Mouse (Mus musculus): ENCODE results near the gene Stom.

Stom gene

DNA sequence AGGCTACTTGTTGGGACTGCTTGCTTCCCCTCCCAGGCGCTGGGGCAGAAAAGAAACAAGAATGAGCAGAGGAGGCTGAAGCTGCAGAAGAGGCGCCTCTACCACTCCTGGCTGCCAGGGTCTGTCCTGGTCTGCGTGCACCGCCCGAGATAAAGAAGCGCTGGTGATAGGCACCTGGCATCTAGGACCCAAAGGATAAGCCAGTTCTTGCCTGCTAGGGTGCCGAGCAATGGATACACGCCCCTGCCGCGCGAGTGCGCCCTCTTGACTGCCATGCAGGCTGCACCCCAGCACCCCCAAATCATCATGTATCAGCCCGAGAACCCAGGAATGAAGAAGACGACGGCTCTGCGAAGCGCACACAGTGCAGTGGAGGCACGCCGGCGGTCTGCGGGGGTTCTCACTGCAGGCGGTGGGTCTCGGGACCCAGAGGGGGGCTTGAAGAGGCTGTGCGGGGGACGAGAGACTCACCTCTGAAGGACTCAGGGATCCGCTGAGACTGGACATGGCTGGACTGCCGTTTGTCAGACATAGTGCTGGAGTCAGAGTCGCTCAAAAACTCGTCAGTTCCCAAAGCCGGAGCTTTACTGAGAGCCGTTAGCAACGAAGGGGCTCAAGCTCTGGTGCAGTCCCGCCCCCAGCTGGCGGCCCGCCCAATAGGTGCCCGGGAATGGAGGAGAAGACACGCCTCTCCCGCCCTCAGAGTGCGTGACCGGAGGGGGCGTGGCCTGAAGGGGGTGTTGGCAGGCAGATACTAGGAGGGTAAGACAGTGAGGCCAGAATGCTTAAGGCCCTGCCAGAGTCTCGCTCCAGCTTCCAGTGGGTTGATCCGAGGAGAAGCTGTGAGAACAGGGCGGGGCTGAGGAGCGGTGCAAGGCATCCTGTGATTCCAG, at the start of gene Stom:
Gene Stom (minus strand): TSS at position 589 of the 893 bp plus-strand sequence.
- peak; percentile 100 for DNase-seq (ENCODE audit: inconsistent age in 2 of 2, low spot score in 1 of 2)

DNA sequence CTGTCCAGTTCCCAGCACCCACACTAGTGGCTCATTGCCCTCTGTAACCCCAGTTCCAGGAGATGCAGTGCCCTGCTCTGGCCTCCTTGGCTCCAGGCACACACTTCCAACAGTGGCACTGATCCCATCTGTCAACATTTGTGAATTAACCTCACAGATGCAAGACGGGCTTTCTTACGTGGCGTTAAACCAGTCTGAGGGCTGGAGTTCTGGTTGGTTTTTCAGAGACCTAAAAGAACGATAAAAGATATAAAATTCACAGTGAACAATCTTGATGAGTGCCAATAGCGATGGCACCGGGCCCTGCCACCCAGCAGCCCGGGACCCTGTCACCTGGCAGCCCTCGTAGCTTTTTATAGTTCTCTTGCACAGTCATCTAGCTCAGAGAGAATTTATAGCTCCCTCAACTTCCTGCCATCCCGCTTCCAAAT, 48.7 kb upstream of the Stom start:
- DNase-seq (ENCODE audit: inconsistent age in 2 of 2, low spot score in 1 of 2): peak in 1 of 2 experiments; percentile 37

DNA sequence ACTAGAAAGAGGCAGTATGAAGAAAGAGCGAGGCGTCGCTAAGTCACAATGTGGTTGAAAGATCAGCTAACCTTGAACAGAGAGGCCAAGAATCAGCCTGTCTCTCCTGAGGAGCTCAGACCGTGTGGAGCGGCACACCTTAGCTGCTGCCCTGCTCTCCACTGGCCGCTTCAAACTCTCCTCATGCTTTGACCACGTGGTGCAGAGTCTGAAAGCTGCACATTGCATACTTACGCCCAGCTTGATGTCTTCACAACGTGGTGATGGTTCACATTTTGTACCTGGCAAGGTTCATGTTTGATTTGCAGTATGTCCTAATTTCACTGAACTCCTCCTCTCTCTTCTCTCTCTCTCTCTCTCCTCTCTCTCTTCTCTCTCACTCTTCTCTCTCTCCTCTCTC, 42.5 kb upstream of the Stom start:
- DNase-seq (ENCODE audit: inconsistent age in 2 of 2, low spot score in 1 of 2): no peak

DNA sequence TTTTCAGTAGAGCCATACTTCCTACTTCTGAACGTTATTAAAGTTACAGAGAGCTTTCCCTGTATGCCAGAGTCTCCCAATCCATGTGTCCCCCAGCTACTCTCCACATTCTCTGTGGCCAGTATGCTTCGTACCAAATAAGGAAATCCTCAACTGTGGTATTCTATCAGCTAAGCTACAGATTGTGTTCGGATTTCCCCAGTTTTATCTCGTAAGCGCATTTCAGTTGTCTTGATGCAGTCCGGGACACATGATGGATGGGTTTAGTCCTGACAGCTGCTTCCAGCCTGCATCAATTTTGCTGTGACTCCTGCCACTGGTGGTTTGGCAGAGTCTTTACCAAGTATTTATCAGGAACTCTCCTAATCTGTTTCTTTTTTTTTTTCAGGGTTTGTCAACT, 40.8 kb upstream of the Stom start:
- no peak for DNase-seq (ENCODE audit: inconsistent age in 2 of 2, low spot score in 1 of 2)

DNA sequence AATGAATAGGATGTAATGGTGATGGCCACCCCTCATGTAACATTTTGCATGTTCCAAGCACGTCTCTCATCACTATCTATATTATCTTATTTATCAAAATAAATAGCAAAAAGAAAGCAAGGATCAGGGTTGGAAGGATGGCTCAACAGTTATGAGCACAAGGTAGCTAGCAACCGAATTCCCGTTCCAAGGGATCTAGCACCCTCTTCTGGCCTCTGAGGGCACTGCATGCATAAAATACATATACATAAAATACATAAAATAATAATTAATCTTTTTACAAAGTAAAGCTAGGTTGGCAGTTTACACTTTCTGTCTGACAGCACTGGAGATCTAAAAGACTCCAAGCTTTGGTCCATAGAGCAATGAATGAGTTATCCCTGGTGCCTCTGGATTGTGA, 36.2 kb upstream of the Stom start:
- peak in 1 of 2 experiments; percentile 45 for DNase-seq (ENCODE audit: inconsistent age in 2 of 2, low spot score in 1 of 2)

DNA sequence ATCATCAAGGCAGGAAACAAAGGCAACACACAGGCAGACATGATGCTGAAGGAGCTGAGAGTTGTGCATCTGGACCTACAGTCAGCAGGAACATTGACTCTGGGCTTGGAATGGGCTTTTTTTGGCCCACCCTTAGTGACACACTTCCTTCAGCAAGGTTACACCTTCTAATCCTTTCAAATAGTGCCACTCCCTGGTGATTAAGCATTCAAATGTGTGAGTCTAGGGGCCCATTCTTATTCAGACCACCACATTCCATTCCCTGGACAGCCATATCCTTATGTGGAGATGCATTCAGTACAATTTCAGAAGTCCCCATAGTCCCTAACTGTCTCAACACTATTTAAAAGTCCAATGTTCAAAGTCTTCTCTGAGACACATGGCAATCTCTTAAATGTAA, 33.9 kb upstream of the Stom start:
- no peak for DNase-seq (ENCODE audit: inconsistent age in 2 of 2, low spot score in 1 of 2)

DNA sequence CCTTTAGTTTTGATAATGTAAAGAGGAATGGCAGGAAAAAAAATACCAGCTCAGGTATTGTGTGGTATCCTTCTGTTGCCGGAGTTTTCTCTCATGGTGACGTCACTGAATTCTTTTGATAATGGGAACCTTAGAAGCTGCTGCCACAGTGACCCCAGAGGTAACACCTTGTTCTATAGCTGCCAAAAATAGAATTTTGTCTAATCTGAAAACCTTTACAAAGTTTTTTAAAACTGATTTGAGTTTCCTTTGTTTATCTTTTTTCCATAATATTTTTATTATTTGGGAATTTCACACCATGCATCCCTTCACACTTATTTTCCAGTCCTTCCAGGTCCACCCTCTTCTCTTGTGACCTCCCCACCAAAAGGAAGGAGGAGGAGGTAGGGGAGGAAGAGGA, 30.9 kb upstream of the Stom start, which contains the start of gene 4930568D16Rik:
Gene 4930568D16Rik (minus strand): TSS at position 101 of the 400 bp plus-strand sequence.
- DNase-seq (ENCODE audit: inconsistent age in 2 of 2, low spot score in 1 of 2): no peak

DNA sequence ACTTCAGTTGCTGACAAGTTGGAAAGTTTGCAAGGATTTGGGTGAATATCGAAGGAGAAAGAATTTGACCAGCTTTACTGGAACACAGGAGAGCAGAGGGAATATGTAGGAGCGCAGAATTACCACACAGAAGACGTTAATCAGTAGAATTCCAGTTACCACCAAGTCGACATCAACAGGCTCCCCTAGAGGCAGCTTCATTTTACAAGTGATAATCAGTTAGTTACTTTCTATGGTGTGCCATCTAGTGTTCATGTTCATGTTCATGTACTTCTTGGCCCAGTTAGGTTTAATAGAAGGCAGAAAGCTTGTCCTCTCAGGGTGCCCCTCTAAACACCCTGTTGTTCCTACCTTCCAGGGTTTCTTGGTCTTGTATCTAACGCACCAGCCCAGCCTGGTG, 12.4 kb upstream of the Stom start:
- DNase-seq (ENCODE audit: inconsistent age in 2 of 2, low spot score in 1 of 2): peak in 1 of 2 experiments; percentile 55

DNA sequence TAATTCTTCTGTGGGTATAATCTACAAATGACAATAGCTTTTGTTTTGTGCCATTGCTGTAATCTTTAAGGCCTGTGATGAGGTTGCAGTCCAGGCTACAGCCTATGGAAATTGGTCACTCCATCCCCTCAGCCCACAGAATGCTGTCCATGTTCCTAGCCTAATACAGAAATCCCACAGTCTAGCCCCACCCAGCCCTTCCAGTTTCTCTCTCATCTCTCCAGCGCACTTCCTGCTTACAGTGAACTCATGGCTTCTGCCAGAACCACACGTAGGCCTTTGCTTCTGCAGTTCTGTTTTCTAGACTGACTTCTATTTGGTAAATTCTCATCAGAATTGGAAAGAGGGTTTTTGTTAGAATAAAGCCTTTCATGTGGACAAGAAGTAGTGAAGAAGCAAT, 9.2 kb upstream of the Stom start:
- no peak for DNase-seq (ENCODE audit: inconsistent age in 2 of 2, low spot score in 1 of 2)

DNA sequence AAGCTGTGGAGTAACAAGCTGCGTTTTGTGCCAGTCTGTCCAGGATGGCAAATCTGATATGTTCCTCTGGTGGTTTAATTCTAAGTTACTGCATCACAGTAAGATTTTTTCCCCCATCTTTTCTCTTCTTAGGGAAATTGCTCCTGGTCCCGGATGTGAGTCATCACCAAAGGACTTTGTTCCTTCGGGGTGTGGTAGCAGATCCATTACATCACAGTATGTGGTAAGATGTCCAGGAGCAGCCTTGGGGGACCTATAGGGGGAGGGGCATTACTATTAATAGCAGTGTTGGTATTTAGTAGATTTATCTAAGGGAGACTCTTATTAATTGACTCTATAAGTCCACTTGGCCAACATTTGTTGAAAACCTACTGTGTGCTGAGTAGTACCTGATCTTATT, 5.8 kb upstream of the Stom start:
- peak in 1 of 2 experiments; percentile 40 for DNase-seq (ENCODE audit: inconsistent age in 2 of 2, low spot score in 1 of 2)

DNA sequence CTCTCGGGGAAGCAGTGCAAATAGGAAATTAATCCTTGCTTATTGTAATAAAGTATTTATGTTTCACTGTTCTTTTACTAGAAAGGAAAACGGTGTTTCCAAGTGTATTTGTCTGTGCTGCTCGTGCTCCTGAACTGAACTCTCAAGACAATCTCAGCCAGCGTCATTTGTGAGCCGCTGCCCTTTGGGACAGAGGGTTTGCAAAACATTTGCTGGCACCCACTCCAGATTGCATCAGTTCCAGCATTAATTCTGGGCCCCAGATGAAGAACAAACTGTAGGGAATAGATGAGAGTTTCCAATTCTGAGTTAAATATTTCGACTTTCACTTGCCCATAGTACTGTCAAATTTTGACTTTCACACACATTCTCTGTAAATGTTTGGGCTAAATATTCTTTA, 1.9 kb upstream of the Stom start:
- DNase-seq (ENCODE audit: inconsistent age in 2 of 2, low spot score in 1 of 2): peak in 1 of 2 experiments; percentile 78

DNA sequence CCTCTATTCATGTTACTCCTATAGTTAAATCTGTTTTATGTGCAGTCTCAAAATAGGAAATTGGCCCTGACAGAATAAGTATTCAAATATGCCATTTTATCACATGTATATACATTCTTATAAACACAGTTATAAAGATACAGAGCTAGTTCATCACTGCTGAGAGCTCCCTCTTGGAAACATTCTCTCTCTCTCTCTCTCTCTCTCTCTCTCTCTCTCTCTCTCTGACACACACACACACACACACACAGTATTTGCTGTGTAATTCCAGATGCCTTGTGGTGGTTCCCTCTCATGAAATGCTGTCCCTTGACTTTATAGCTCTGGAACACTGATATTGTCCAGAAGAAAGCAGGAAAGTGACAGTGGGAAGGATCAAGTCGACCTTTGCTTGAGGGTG, 1.3 kb upstream of the Stom start:
- DNase-seq (ENCODE audit: inconsistent age in 2 of 2, low spot score in 1 of 2): no peak

DNA sequence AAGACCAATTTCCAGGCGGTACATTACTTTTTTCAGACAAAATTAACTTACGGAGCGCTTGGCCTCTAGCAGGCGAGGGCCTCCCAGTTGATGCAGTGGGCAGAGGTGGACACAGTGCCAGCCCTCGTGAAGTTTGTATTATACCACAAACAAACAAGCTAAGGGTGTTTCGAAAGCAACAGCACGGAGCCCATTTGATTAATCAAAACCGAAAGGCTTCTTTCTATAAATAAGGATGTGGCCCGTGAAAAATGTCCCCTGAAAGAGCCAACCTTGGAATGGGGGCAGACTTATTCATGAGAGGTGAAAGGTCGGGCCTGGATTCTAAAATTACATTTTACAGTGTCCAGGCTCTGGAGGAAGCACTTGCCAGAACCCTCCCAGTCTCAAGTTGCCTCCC, 643 bp upstream of the Stom start:
- DNase-seq (ENCODE audit: inconsistent age in 2 of 2, low spot score in 1 of 2): no peak

DNA sequence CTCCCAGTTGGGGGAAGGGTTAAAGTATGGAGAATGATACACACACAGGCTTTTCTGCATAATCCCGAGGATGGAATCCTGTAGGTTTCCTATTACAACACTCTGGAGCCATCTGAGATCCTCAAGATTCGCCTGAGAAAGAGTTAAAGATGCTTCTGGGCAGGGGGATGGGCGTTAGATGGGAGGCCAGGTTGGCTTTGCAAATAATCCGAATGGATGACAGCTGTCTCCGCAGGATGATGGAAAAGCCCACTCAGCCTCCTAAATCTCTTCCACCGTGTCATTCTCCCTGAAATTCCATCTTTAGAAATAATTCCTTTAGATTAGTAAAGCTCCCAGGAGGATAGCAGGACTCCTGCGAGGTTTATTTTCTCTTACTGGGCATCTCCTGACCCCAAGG, 1.2 kb downstream of the Stom start:
- no peak for DNase-seq (ENCODE audit: inconsistent age in 2 of 2, low spot score in 1 of 2)

DNA sequence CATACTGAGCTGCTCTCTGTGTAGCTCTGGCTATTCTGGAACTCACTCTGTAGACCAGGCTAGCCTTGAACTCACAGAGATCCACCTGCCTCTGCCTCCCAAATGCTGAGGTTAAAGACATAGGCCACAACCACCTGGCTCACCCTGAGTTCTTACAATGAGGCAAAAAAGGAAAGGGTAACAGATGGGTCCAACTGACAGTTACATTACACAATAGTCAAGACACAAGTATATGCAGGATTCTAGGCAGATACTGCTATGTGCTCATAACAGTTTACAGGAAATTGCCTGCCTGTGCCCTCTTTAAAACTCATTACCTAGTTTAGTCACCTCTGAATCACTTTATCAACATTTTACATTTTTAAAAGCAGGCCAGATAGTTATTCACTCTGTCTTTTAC, 3.1 kb downstream of the Stom start:
- no peak for DNase-seq (ENCODE audit: inconsistent age in 2 of 2, low spot score in 1 of 2)

DNA sequence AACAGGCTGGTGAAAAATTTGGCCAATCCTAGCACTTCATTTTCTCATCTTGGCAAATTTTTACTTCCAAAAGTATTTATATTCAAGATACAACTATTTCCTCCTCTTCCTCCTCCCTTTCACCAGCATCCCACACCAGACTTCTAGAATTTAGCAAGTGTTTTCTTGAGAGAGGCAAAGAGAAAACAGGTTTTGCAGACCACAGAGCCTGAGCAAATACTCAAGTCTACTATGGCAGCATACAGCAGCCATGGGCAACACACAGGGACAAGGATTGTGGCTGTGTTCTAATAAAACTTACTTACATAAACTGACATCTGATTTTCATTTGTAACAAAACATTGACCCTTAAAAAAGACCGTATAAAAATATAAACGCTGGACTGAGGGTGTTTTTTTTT, 5.6 kb downstream of the Stom start:
- no peak for DNase-seq (ENCODE audit: inconsistent age in 2 of 2, low spot score in 1 of 2)

DNA sequence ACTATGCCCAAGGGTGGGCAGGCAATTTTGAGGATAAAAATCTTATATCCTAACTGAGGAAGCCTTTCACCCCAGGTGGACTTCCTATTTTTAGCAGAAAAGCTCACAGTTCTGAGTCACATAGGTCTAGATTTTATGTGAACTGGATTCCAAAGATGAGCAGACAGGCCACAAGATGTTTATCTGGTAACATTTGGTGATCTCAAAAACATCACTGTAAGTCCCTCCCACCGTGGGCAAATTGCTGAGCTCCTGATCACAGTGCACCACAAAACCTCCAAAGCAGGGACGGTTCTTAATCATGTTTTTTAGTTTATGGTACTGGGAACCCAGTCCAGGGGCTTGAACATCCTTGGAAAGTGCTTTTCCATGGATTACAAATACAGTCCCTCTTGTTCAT, 7.7 kb downstream of the Stom start:
- DNase-seq (ENCODE audit: inconsistent age in 2 of 2, low spot score in 1 of 2): no peak

DNA sequence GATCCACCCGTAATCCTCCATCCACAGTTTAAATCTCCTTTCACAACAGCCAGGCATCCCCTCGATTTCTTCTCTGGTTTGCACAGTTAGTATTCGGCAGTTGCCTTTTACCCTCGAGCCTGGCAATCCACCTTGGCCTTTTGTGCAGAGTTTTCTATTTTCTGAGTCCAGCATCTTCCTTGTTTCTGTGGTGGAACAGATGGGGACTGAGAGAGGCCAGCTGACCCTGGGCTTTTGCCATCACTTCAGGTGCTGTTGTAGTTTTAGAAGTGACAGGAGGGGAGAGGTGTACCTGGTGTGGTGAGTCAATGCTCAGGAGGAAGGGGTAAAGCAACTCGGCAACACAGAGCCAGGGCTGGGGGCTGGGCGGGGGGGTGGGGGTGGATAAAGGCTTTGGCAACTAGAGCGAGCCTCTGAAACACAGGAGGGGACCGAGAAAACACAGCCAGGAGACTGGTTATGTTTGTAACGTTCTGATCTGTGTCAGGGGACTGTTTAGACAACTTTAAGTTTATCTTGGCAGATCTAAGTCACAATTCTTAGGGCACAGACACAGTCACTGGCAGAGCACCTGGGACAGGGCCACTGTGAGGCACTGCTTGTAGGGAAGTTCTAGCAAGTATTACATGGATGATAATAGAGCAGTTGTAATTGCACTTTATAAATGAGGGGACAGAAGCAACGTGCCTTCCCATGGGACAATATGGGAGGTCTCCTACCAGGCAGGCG, 8.5 kb downstream of the Stom start:
- no peak for DNase-seq (ENCODE audit: inconsistent age in 2 of 2, low spot score in 1 of 2)

DNA sequence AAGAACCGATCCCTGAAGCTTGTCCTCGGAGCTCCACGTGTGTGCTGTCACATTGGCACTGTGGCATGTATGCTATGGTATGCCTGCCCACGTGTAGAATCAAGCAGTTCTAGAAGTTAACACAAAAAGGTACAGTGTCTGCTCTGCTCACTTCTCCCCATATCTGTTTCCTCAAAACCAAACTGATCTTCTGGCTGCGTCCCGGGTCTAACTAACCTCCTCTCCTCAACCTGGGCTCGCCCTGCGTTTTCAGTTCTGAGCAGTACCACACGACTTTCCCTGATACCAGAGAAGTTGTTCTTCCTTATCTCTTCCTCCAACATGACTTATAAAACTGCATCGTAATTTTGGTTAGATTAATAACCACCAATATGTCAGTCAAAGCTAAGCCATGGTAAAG, 9.2 kb downstream of the Stom start:
- DNase-seq (ENCODE audit: inconsistent age in 2 of 2, low spot score in 1 of 2): no peak

DNA sequence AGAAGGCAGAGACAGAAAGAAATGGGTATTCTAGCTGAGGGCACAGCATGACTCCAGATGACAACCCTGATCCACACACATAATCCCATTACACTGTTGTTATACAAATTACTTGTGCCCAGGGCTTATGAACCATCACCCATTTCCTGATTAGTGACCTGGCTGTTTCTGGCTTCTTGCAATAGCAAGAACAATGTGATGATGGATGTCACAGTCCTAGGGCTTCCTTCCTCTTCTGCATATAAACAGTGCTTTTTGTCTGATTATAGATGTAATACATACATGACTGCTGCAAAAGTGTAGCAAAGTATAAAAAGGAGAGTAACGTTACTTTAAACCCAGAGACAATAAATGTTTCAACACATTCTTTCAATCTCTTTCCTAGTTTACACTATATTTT, 9.8 kb downstream of the Stom start:
- peak in 1 of 2 experiments; percentile 49 for DNase-seq (ENCODE audit: inconsistent age in 2 of 2, low spot score in 1 of 2)

DNA sequence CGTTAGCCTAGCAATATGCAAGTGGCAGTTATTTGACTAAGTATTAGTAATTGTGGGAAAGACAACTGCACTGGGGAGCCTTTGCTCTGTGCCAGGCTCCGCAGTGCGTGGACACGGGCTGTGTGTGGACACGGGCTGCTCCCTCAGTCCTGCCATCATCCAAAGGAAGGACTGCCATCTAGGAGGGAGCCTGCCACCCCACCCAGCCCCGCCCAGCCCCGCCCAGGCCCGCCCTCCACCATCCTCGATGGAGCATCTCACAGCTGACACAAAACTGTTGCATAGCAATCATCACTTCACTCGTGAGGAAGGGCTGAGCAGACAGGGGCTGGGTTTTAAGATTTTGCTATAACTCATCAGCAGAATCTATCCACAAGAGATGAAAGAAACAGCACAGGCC, 10.8 kb downstream of the Stom start:
- no peak for DNase-seq (ENCODE audit: inconsistent age in 2 of 2, low spot score in 1 of 2)

Data from adrenal gland, adult (tissue).